Mouse (Mus musculus) cortical plate, adult 2 months (tissue): ENCODE measurements around the gene Actn4.

Experiments used
- CTCF ChIP-seq: fragments of 200-500 bp; IDR thresholded peaks from 2 replicates; pipeline ENCODE4 v1.5.1; 2011; ENCODE audit warnings: mild to moderate bottlenecking, control low read depth, low read length; ENCODE audit not compliant: insufficient read depth; ENCODE audit errors: extremely low read depth
- POLR2A ChIP-seq: fragments of 200-500 bp; IDR thresholded peaks from 2 replicates; pipeline ENCODE4 v1.6.1; 2011; ENCODE audit warnings: mild to moderate bottlenecking, low read length, control low read depth; ENCODE audit not compliant: insufficient read depth; ENCODE audit errors: extremely low read depth

DNA sequence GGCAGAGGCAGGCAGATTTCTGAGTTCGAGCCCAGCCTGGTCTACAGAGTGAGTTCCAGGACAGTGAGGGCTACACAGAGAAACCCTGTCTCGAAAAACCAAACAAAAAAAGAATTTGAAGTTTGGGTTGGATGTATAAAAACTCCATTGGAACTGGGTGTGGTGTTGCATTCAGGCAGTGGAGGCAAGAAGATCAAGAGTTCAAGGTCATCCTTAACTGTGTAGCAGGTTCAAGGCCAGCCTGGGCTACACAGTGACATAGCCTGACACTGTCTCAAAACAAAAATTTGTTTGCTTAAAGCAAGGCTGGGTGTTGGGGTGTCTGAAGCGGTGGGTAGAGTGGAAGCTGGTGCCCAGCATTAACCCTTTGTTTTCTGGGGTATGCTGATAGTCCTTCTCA is 31.3 kb upstream of the Actn4 start:
- TF ChIP-seq POLR2A: no peak
- TF ChIP-seq CTCF: no peak
